ENCODE assay signal across 37 mouse cellular contexts in genomic region chr1:159567171-159567570, GRCm38 (mm10). TPM values are rescaled to one million over a fixed set of nuclear protein-coding genes. Genes with fewer than 3 reads are reported as not detected.
"Had no signal": no experiment of that assay in that cellular context is flagged by ENCODE, and none has a peak within 500 bp of the region (broad histone marks: within the 10 kb centered on the region; RNA-seq: fewer than 3 reads in every experiment).

No protein-coding gene starts in this region.

- DNase-seq: left cerebral cortex, postnatal 4 days; liver; liver, embryonic 13.5 days; liver, postnatal 0 days; lung, adult 18-20 months; lung, adult 2 months; lung, embryonic 14.5 days; lung, postnatal 10 days; lung, postnatal 14 days; lung, postnatal 36 days; lung, postnatal 4 days; midbrain, embryonic 14.5 days had no signal

- H3K27ac ChIP-seq: limb, embryonic 10.5 days; limb, embryonic 12.5 days; limb, embryonic 13.5 days; limb, embryonic 15.5 days; liver, embryonic 12.5 days; liver, embryonic 13.5 days; liver, embryonic 14.5 days; liver, embryonic 15.5 days; lung, embryonic 15.5 days; macrophage; midbrain, embryonic 10.5 days; midbrain, embryonic 12.5 days; midbrain, embryonic 13.5 days; midbrain, embryonic 15.5 days; neural tube, embryonic 12.5 days had no signal

- H3K9ac ChIP-seq: limb, embryonic 12.5 days; limb, embryonic 13.5 days; limb, embryonic 15.5 days; liver, embryonic 12.5 days; liver, embryonic 13.5 days; liver, embryonic 14.5 days; liver, embryonic 15.5 days; liver, postnatal 0 days; lung, embryonic 14.5 days; lung, embryonic 15.5 days; midbrain, embryonic 12.5 days; midbrain, embryonic 13.5 days; midbrain, embryonic 15.5 days; neural tube, embryonic 12.5 days had no signal

- H3K27me3 ChIP-seq: limb, embryonic 12.5 days; limb, embryonic 13.5 days; limb, embryonic 15.5 days; liver, embryonic 12.5 days; liver, embryonic 13.5 days; liver, embryonic 15.5 days; lung, embryonic 15.5 days; megakaryocyte, embryonic 14.5 days; midbrain, embryonic 13.5 days; midbrain, embryonic 15.5 days; neural tube, embryonic 12.5 days had no signal

- H3K4me2 ChIP-seq: limb, embryonic 12.5 days; limb, embryonic 13.5 days; limb, embryonic 15.5 days; liver, embryonic 11.5 days; liver, embryonic 12.5 days; liver, embryonic 13.5 days; liver, embryonic 15.5 days; lung, embryonic 14.5 days; lung, embryonic 15.5 days; midbrain, embryonic 12.5 days; midbrain, embryonic 13.5 days; midbrain, embryonic 15.5 days; neural tube, embryonic 12.5 days had no signal

- H3K36me3 ChIP-seq: limb, embryonic 10.5 days; limb, embryonic 12.5 days; limb, embryonic 13.5 days; limb, embryonic 15.5 days; liver, embryonic 12.5 days; liver, embryonic 13.5 days; liver, embryonic 15.5 days; lung, embryonic 15.5 days; midbrain, embryonic 10.5 days; midbrain, embryonic 12.5 days; midbrain, embryonic 13.5 days; midbrain, embryonic 15.5 days; neural tube, embryonic 12.5 days had no signal

- H3K9me3 ChIP-seq: limb, embryonic 10.5 days; limb, embryonic 12.5 days; limb, embryonic 13.5 days; limb, embryonic 15.5 days; liver, embryonic 12.5 days; liver, embryonic 13.5 days; liver, embryonic 15.5 days; lung, embryonic 15.5 days; megakaryocyte, embryonic 14.5 days; midbrain, embryonic 10.5 days; midbrain, embryonic 12.5 days; midbrain, embryonic 13.5 days; midbrain, embryonic 15.5 days; neural tube, embryonic 12.5 days had no signal

- ATAC-seq: liver, embryonic 12.5 days; liver, postnatal 0 days; lung, postnatal 0 days; midbrain, embryonic 13.5 days; midbrain, embryonic 15.5 days; midbrain, embryonic 16.5 days had no signal

- H3K4me1 ChIP-seq: limb, embryonic 12.5 days; limb, embryonic 15.5 days; liver, embryonic 12.5 days; liver, embryonic 13.5 days; liver, embryonic 15.5 days; megakaryocyte, embryonic 14.5 days; neural tube, embryonic 12.5 days had no signal

- H3K4me3 ChIP-seq: limb, embryonic 10.5 days; limb, embryonic 12.5 days; limb, embryonic 13.5 days; limb, embryonic 15.5 days; liver, embryonic 12.5 days; liver, embryonic 13.5 days; liver, embryonic 15.5 days; lung, embryonic 15.5 days; megakaryocyte, embryonic 14.5 days; midbrain, embryonic 10.5 days; midbrain, embryonic 12.5 days; midbrain, embryonic 13.5 days; midbrain, embryonic 15.5 days; myocyte; neural tube, embryonic 12.5 days had no signal

RNA-seq across cellular contexts. Expression of gene Tnr, which starts 43.6 kb away (rescaled TPM):
- total RNA-seq: liver, adult 2 months; megakaryocyte progenitor cell, adult 5-6 weeks; megakaryocyte, adult 5-6 weeks; megakaryocyte-erythroid progenitor cell, adult 5-6 weeks; monocyte, adult 5-6 weeks had no signal
- polyA plus RNA-seq: limb, embryonic 10.5 days; limb, embryonic 11.5 days; limb, embryonic 12.5 days; liver, adult 2 months; liver, postnatal 0 days; lung, embryonic 14.5 days; lung, postnatal 0 days; macrophage had no signal
